Mouse (Mus musculus): ENCODE measurements around the gene Med15.
"Not testable (repeated sequence)": the region's sequence is repeated elsewhere in the genome, so short reads cannot be mapped to it uniquely, and the experiment has no call there.

The Med15 gene

DNA sequence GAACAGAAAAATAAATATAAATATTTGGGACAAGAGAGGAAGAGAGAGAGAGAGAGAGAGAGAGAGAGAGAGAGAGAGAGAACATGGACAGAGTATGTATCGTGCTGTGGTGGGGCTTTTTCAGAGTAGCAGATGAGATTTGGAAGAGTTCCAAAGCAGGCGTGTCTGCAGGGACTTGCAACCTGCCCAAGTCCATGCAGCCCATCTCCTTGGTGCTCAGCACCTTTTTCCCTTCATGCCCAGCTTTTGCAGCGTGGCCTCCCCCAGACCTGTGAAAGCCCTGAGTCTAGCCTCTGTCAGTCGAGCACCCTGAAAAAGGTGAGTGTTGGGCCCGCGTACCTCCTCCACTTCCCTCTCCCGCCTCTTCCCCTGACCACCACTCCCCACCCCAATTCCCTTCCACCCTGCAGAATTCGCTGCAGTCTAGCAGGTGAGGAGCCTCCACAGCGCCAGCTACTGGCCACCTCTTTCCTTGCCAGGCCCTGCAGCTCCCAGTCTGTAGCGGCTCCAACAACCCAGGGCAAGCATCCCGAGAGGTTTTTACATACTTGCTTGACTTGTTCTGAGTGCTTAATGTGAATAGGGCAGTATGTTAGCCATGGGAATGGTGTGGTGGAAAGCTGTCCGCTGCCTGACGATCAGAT, 114.6 kb downstream of the Med15 start:
- DNase-seq (ENCODE audit: low spot score in 2 of 2) = no peak

DNA sequence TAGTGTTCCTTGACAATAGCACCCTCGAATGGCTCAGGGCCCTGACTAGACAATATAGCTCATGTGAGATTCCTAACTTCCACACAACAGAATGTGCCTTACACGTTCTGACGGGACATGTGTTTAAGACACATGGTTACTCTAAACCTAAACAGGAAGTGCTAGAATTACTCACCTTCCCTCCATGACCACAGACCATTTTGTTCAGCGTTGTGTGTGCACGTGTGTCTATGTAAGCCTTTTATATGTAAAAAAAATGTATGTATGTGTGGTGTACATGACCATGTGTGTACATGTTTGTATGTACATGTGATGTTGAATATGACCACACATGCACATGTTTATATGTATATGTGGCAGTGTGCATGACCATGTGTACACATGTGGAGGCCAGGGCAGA, 116.5 kb downstream of the Med15 start:
- DNase-seq (ENCODE audit: low spot score in 2 of 2) = no peak

GRCm38 (mm10) chr16:17614740-17615139, 118.0 kb downstream of the Med15 start:
- not testable (repeated sequence) for DNase-seq (ENCODE audit: low spot score in 2 of 2)

GRCm38 (mm10) chr16:17611383-17611782, 121.3 kb downstream of the Med15 start:
- DNase-seq (ENCODE audit: low spot score in 2 of 2) = no peak

GRCm38 (mm10) chr16:17605684-17606083, 127.0 kb downstream of the Med15 start:
- DNase-seq (ENCODE audit: low spot score in 2 of 2) = no peak

- no peak for DNase-seq (ENCODE audit: low spot score in 2 of 2)
Measured at GRCm38 (mm10) chr16:17604941-17605340, 127.8 kb downstream of the Med15 start.
